Comparison of ENCODE assay signal across 8 mouse cellular contexts in the genomic region with DNA sequence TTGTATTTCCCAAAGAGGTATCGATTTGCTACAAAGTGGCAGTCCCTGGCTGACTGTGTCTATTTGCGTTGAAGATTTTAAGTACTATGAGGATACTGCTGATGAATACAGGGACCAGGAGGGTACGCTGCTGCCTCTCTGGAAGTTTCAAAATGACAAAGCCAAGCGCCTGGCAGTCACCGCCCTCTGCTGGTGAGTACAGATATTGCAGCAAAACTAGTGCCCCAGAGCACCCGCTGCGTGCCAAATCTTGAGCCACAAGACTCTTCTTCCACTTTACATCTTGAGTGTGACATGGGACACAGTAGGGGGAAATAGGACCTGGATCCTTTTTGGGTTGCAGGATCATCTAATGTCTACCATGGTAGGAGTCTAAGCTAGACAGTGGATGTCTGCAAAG. TPM values are rescaled to one million over a fixed set of nuclear protein-coding genes. Genes with fewer than 3 reads are reported as not detected.
DNase-seq lines count a peak whose midpoint lies in the region; ATAC-seq and TF ChIP-seq lines count a peak whose summit lies in the region.
"Had no signal": no experiment of that assay in that cellular context is flagged by ENCODE, and none has a peak within 500 bp of the region (broad histone marks: within the 10 kb centered on the region; RNA-seq: fewer than 3 reads in every experiment).

No protein-coding gene starts in this region.

- no peaks in the 10 kb centered on the region for H3K4me1 ChIP-seq in forebrain, postnatal 0 days (ENCODE audit: insufficient read depth)
- peaks cover 29% of the 10 kb centered on the region for H3K4me1 ChIP-seq in hindbrain, embryonic 14.5 days (replicated peaks; ENCODE audit: control insufficient read depth, insufficient read depth, low read length)
- H3K4me1 ChIP-seq in midbrain, embryonic 12.5 days, result peaks cover 65% of the 10 kb centered on the region

- no peak overlapping the region for H3K4me2 ChIP-seq in forebrain, postnatal 0 days (ENCODE audit: low read depth)
- H3K4me2 ChIP-seq in hindbrain, embryonic 14.5 days (replicated peaks), result no peak overlapping the region
- no peak overlapping the region for H3K4me2 ChIP-seq in midbrain, embryonic 12.5 days (replicated peaks)

- H3K27me3 ChIP-seq in forebrain, postnatal 0 days (ENCODE audit: insufficient read depth, low read length), result no peaks in the 10 kb centered on the region; the same call in 1 of the 2 replicates
- H3K27me3 ChIP-seq in hindbrain, embryonic 14.5 days (ENCODE audit: control insufficient read depth, insufficient read depth, low read length), result no peaks in the 10 kb centered on the region
- peaks cover 36% of the 10 kb centered on the region for H3K27me3 ChIP-seq in midbrain, embryonic 12.5 days

- no peak overlapping the region for H3K9ac ChIP-seq in forebrain, postnatal 0 days
- no peak overlapping the region for H3K9ac ChIP-seq in hindbrain, embryonic 14.5 days
- no peak overlapping the region for H3K9ac ChIP-seq in midbrain, embryonic 12.5 days (replicated peaks)

- ATAC-seq in forebrain, postnatal 0 days, result peak; percentile 38
- ATAC-seq in hindbrain, embryonic 14.5 days (ENCODE audit: low FRiP score), result no peak
- ATAC-seq in midbrain, embryonic 12.5 days (ENCODE audit: low FRiP score, low read depth), result peak; percentile 35; the same call in 1 of the 2 replicates

- H3K4me3 ChIP-seq in forebrain, postnatal 0 days (ENCODE audit: low read depth, low read length), result no peak overlapping the region
- no peak overlapping the region for H3K4me3 ChIP-seq in hindbrain, embryonic 14.5 days (replicated peaks; ENCODE audit: low read length)
- H3K4me3 ChIP-seq in left cerebral cortex, adult 2 months, result no peak overlapping the region
- no peak overlapping the region for H3K4me3 ChIP-seq in midbrain, embryonic 12.5 days
- H3K4me3 ChIP-seq: megakaryocyte, embryonic 14.5 days had no signal

- peak; percentile 56 for DNase-seq in Muller cell, postnatal 12 days (ENCODE audit: inconsistent ontology term)
- DNase-seq in brain, embryonic 18.5 days (ENCODE audit: low read depth, low spot score), result peak; percentile 57
- DNase-seq in forebrain, postnatal 0 days, result peak; percentile 92
- peak; percentile 87 for DNase-seq in hindbrain, embryonic 14.5 days (ENCODE audit: low spot score)
- DNase-seq in left cerebral cortex, adult 2 months (ENCODE audit: extremely low spot score in 1 of 2, low spot score in 2 of 2), result peak; percentile 79 to 84
- DNase-seq in skeletal muscle tissue, adult 2 months (ENCODE audit: low read depth, low spot score), result peak; percentile 72

- peak; percentile 98 for TF ChIP-seq CTCF in forebrain, postnatal 0 days (IDR thresholded peaks at IDR 0.05; ENCODE audit: low read depth)
- no peak; the same call in none of the 2 replicates for TF ChIP-seq CTCF in left cerebral cortex, adult 2 months (IDR thresholded peaks at IDR 0.05)

- H3K27ac ChIP-seq in forebrain, postnatal 0 days (ENCODE audit: low read depth, low read length), result no peak overlapping the region
- 0 out of 2 replicates have a peak overlapping the region, but pooled peaks have one; percentile 7 for H3K27ac ChIP-seq in hindbrain, embryonic 14.5 days
- no peak overlapping the region for H3K27ac ChIP-seq in left cerebral cortex, adult 2 months
- H3K27ac ChIP-seq in midbrain, embryonic 12.5 days (replicated peaks), result peak overlapping the region; percentile 46; the same call in 1 of the 2 replicates

- H3K9me3 ChIP-seq in forebrain, postnatal 0 days (ENCODE audit: low read length), result no peaks in the 10 kb centered on the region
- H3K9me3 ChIP-seq in hindbrain, embryonic 14.5 days (ENCODE audit: control insufficient read depth, low read length), result no peaks in the 10 kb centered on the region
- no peaks in the 10 kb centered on the region for H3K9me3 ChIP-seq in midbrain, embryonic 12.5 days

- no peaks in the 10 kb centered on the region for H3K36me3 ChIP-seq in forebrain, postnatal 0 days (ENCODE audit: insufficient read depth)
- no peaks in the 10 kb centered on the region for H3K36me3 ChIP-seq in hindbrain, embryonic 14.5 days (replicated peaks; ENCODE audit: control insufficient read depth, insufficient read depth)
- H3K36me3 ChIP-seq in midbrain, embryonic 12.5 days, result no peaks in the 10 kb centered on the region

- 4% methylated on average over 7 of the region's 7 CpGs for WGBS in forebrain, postnatal 0 days
- WGBS in hindbrain, embryonic 14.5 days, result 5% methylated on average over 7 of the region's 7 CpGs
- WGBS in midbrain, embryonic 12.5 days, result 7% methylated on average over 7 of the region's 7 CpGs

- intact Hi-C loops in left cerebral cortex, adult 2 months (cut with DNase I), result loop anchor here (1.0 to 2.0 kb wide), 3 partner anchors 33 to 146 kb away; no protein-coding TSS in a partner anchor

RNA-seq across cellular contexts. Expression of gene Enho, which starts 26.0 kb away (rescaled TPM):
- 106 and 130 TPM in 2 replicates for total RNA-seq in forebrain, postnatal 0 days (2014; rRNA removed)
- polyA plus RNA-seq in forebrain, postnatal 0 days (2015; fragmentation: Nextera tagmentation; extraction: Ambion mirVana), result 117 and 122 TPM in 2 replicates
- polyA plus RNA-seq in hindbrain, embryonic 14.5 days (2014; fragmentation: Nextera tagmentation; extraction: Ambion mirVana), result 127 and 130 TPM in 2 replicates
- 10 to 100 TPM; 58.0 to 63.3 TPM for total RNA-seq in left cerebral cortex, adult 2 months (2021)
- 59.3 and 65.4 TPM in 2 replicates for polyA plus RNA-seq in midbrain, embryonic 12.5 days (2016; fragmentation: Nextera tagmentation; extraction: Ambion mirVana)

RNA-seq across cellular contexts. Expression of gene Dnaic1, which starts 44.6 kb away (rescaled TPM):
- 2.2 and 4.9 TPM in 2 replicates for total RNA-seq in forebrain, postnatal 0 days (2014; rRNA removed)
- 2.7 and 2.8 TPM in 2 replicates for polyA plus RNA-seq in forebrain, postnatal 0 days (2015; fragmentation: Nextera tagmentation; extraction: Ambion mirVana)
- polyA plus RNA-seq in hindbrain, embryonic 14.5 days (2014; fragmentation: Nextera tagmentation; extraction: Ambion mirVana), result 2.0 and 2.3 TPM in 2 replicates
- 1 to 10 TPM; 6.4 to 7.5 TPM for total RNA-seq in left cerebral cortex, adult 2 months (2021)
- 2.3 and 2.5 TPM in 2 replicates for polyA plus RNA-seq in midbrain, embryonic 12.5 days (2016; fragmentation: Nextera tagmentation; extraction: Ambion mirVana)

RNA-seq across cellular contexts. Expression of gene Fam219a, which starts 44.8 kb away (rescaled TPM):
- 76.6 and 95.8 TPM in 2 replicates for total RNA-seq in forebrain, postnatal 0 days (2014; rRNA removed)
- 13.8 and 18.6 TPM in 2 replicates for polyA plus RNA-seq in forebrain, postnatal 0 days (2015; fragmentation: Nextera tagmentation; extraction: Ambion mirVana)
- 20.0 and 23.5 TPM in 2 replicates for polyA plus RNA-seq in hindbrain, embryonic 14.5 days (2014; fragmentation: Nextera tagmentation; extraction: Ambion mirVana)
- total RNA-seq in left cerebral cortex, adult 2 months (2021), result 100 to 1,000 TPM; 195 to 209 TPM
- 11.4 and 11.9 TPM in 2 replicates for polyA plus RNA-seq in midbrain, embryonic 12.5 days (2016; fragmentation: Nextera tagmentation; extraction: Ambion mirVana)

Comparison
In these comparisons a context has a peak if more than half of its experiments do, and no peak if none do; other contexts are left out.
1. H3K27ac ChIP-seq: peak in hindbrain, embryonic 14.5 days (single experiment) and midbrain, embryonic 12.5 days (single experiment); none in forebrain, postnatal 0 days (single experiment) and left cerebral cortex, adult 2 months (single experiment).
2. Peak in every context shown above with its lines, with median percentiles within 50 percentile points of each other: DNase-seq.